Mouse (Mus musculus) T-cell, adult 2 months (primary cell): ENCODE results near the gene Pik3r2.

Experiments used
- DNase-seq: peaks from one replicate; pipeline ENCODE4 v3.0.0; 2022; ENCODE audit warnings: low spot score

The Pik3r2 gene

GRCm38 (mm10) chr8:70756476-70757040, 20.0 kb downstream of the Pik3r2 start:
- DNase-seq: no peak

GRCm38 (mm10) chr8:70755661-70756475, 20.6 kb downstream of the Pik3r2 start:
- DNase-seq: no peak

GRCm38 (mm10) chr8:70754871-70755660, 21.4 kb downstream of the Pik3r2 start:
- DNase-seq: peak; percentile 40

- DNase-seq: peak; percentile 97
These were observed 22.3 kb downstream of the Pik3r2 start, which contains the start of gene Rab3a for GRCm38 (mm10) chr8:70754043-70754870. TSS of gene Rab3a (plus strand) at chr8:70754679.

- peak; percentile 51 for DNase-seq
These were observed 23.4 kb downstream of the Pik3r2 start for GRCm38 (mm10) chr8:70753151-70753550.

GRCm38 (mm10) chr8:70752000-70752764, 24.3 kb downstream of the Pik3r2 start:
- DNase-seq: peak; percentile 57

GRCm38 (mm10) chr8:70750128-70750680, 26.3 kb downstream of the Pik3r2 start:
- no peak for DNase-seq

- DNase-seq: no peak
These were observed 27.3 kb downstream of the Pik3r2 start for GRCm38 (mm10) chr8:70749097-70749674.

- DNase-seq: no peak
These were observed 28.0 kb downstream of the Pik3r2 start for GRCm38 (mm10) chr8:70748246-70749096.

- no peak for DNase-seq
These were observed 29.2 kb downstream of the Pik3r2 start for GRCm38 (mm10) chr8:70747211-70747890.

- no peak for DNase-seq
These were observed 29.8 kb downstream of the Pik3r2 start for GRCm38 (mm10) chr8:70746676-70747075.

- DNase-seq: no peak
These were observed 30.8 kb downstream of the Pik3r2 start for GRCm38 (mm10) chr8:70745691-70746220.

GRCm38 (mm10) chr8:70744806-70745205, 31.7 kb downstream of the Pik3r2 start:
- peak; percentile 25 for DNase-seq

GRCm38 (mm10) chr8:70743656-70744590, 32.6 kb downstream of the Pik3r2 start:
- DNase-seq: peak; percentile 61

GRCm38 (mm10) chr8:70742981-70743655, 33.4 kb downstream of the Pik3r2 start:
- DNase-seq: no peak

GRCm38 (mm10) chr8:70742176-70742575, 34.3 kb downstream of the Pik3r2 start:
- DNase-seq: no peak

GRCm38 (mm10) chr8:70741661-70742060, 34.9 kb downstream of the Pik3r2 start:
- no peak for DNase-seq
